Mouse (Mus musculus): ENCODE data around the gene Tbc1d2. TPM values are rescaled to one million over a fixed set of nuclear protein-coding genes. Genes with fewer than 3 reads are reported as not detected.
"Not testable (repeated sequence)": the region's sequence is repeated elsewhere in the genome, so short reads cannot be mapped to it uniquely, and the experiment has no call there.

Gene Tbc1d2
- total RNA-seq, 2 experiments from 2014 or later = 0.39 to 0.59 TPM

DNA sequence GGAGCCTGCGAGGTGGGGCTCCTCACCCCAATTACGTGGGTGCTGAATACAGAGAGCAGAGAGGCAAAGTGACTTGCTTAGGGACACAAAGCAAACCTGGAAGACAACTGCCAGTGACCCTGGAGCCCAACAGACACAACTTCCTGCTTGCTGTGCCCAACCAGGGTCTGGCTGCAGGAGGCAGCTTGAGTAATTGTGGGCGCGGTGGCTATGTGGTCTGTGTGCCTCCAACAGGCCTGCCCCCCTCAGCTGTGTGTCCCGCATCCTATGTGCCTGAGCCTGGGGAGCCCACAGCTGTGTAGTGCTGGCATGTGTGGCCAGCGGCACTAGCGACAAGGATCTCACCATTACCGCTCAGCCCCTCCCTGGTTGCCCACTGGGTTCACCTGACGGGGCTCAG lies 35.4 kb downstream of the Tbc1d2 start:
- Histone ChIP-seq H3K4me3 (no peak overlapping the region), H3K27ac (no peak overlapping the region)
- intact Hi-C loops (cut with DNase I) = loop anchor here (10.0 kb wide), 1 partner anchor 440 kb away; the partner anchor contains the start of gene Anks6
- TF ChIP-seq CTCF (IDR thresholded peaks at IDR 0.05) = no peak
- no peak for DNase-seq

DNA sequence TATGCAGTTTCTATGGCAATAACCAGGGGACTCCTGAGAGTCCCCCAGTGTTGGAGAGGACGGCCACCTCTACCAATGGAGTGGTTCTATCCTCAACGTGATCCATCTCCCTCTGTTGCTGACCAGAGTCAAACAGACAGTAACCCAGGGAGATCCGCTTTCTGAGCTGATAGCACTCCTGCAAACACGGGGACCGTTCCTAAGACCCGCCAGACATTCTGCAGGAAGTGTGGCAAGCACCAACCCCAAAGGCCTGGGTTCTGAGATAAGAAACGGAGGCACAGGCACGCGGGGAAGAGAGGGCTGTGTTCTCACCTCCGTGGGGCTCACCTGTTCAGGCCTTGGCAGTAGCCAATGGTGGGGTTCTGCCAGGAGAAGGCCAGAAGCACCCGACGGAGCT lies 36.4 kb downstream of the Tbc1d2 start:
- no peak overlapping the region for H3K27ac ChIP-seq
- intact Hi-C loops (cut with DNase I) = loop anchor here (10.0 kb wide), 1 partner anchor 441 kb away; the partner anchor contains the start of gene Anks6
- H3K4me3 ChIP-seq = no peak overlapping the region
- TF ChIP-seq CTCF (IDR thresholded peaks at IDR 0.05) = no peak
- DNase-seq = no peak

DNA sequence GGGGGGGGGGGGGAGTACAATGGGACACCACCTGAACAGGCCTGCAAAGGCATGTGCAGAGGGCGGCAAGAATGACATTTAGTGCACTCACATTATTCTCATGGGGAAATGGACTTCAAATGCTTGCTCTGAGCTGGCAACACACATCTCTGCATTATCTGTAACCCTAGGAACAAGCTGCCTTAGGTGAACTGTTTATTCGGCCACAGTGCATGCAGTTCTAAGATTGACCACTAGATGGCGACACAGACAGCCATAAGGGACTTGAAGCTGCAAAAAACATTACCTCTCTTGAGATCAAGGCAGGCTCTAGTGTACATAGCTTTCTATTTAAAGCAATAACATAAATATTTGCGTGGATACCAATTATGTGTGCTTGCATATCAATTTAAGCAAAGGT lies 38.8 kb downstream of the Tbc1d2 start:
- intact Hi-C loops (cut with DNase I) = loop anchor here (1.0 to 10.0 kb wide), 2 partner anchors 46 to 444 kb away; partner anchors contain the start of gene Anks6
- DNase-seq = peak; percentile 80
- Histone ChIP-seq H3K27ac (no peak overlapping the region), H3K4me3 (no peak overlapping the region)
- no peak; the same call in 1 of the 2 replicates for TF ChIP-seq CTCF (IDR thresholded peaks at IDR 0.05)

DNA sequence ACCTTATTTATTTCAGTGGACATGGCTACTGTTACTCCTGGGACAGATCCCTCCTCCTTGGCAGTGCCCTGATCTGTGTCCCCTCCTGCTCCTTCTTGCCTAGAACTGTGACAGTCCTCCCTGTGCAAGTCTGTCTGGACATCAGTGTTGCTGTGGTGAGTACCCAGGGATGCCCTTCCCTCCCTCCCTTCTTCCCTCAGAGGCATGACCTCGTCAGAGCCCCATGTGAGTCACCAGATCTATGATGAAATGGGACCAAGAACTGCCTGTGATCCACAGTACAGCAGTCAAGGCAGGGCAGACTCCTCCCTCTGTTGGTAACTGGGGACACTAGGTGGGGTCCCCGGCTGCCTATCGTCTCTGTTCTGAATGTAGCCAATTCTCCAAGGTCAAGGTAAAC lies 42.4 kb downstream of the Tbc1d2 start:
- no peak for TF ChIP-seq CTCF (IDR thresholded peaks at IDR 0.05)
- Histone ChIP-seq H3K27ac (no peak overlapping the region), H3K4me3 (no peak overlapping the region)
- DNase-seq = no peak
- intact Hi-C loops (cut with DNase I) = no loop called here

- DNase-seq = no peak
- TF ChIP-seq CTCF (IDR thresholded peaks at IDR 0.05) = no peak
- intact Hi-C loops (cut with DNase I) = no loop called here
- H3K4me3 ChIP-seq = no peak overlapping the region
- no peak overlapping the region for H3K27ac ChIP-seq
Measured at GRCm38 (mm10) chr4:46605451-46605850, 44.6 kb downstream of the Tbc1d2 start.

DNA sequence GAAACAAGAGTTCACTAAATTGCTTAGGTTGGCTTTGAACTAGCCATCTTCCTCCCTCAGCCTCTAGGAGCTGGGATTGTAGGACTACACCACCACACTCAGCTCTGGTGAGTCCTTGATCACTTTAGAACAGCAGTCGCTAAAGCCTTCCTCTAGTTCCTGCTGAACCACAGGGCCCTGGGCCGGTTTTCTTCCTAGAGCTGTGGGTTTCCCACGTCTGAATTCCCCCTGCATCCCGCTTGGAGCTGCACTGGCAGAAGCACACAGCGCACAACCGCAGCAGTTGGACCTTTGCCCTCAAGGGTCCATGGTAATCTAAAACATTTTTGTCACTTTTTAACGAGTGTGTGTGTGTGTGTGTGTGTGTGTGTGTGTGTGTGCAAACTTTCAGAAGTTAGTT lies 47.3 kb downstream of the Tbc1d2 start:
- no peak for TF ChIP-seq CTCF (IDR thresholded peaks at IDR 0.05)
- Histone ChIP-seq H3K27ac (no peak overlapping the region), H3K4me3 (no peak overlapping the region)
- DNase-seq = peak; percentile 13
- intact Hi-C loops (cut with DNase I) = no loop called here

DNA sequence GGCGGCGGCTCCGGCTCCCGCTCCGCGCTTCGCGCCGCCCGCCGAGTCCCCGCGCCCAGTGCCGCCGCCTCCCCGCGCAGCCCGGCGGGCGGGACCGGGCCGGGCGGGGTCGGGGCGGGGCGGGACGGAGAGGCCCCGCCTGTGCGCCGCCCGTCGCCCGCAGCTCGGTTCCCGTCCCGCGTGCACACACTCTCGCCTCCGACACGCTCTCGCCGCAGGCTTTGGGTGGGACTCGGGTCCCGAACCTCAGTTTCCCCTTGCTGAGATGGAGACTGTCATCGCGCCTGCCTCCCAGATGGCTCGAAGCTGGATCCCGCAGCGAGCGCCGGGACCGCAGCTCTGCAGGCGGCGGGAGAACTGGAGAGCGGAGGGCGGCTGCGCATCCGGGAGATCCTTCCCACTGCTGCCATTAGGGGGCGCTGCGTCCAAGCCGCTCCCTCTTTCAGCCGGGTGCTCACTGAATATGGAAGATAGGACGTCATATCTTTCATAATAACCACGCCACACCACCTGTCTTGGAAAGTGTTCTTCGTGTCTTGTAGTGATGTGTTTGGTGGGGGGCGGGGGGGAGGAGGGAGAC lies 48.1 kb downstream of the Tbc1d2 start, which contains the start of gene Coro2a:
Gene Coro2a (minus strand): TSS at position 359 of the 580 bp plus-strand sequence.
- peak within 1 kb of the TSS; percentile 82 for H3K4me3 ChIP-seq
- peak; percentile 85 for DNase-seq
- intact Hi-C loops (cut with DNase I) = no loop called here
- H3K27ac ChIP-seq = peak within 1 kb of the TSS; percentile 43; the same call in 1 of the 2 replicates
- peak; percentile 92 for TF ChIP-seq CTCF (IDR thresholded peaks at IDR 0.05)

GRCm38 (mm10) chr4:46601258-46601843 lies 48.7 kb downstream of the Tbc1d2 start:
- intact Hi-C loops (cut with DNase I) = no loop called here
- H3K4me3 ChIP-seq = peak overlapping the region; percentile 82
- TF ChIP-seq CTCF (IDR thresholded peaks at IDR 0.05) = no peak
- no peak overlapping the region for H3K27ac ChIP-seq
- peak; percentile 28 for DNase-seq

DNA sequence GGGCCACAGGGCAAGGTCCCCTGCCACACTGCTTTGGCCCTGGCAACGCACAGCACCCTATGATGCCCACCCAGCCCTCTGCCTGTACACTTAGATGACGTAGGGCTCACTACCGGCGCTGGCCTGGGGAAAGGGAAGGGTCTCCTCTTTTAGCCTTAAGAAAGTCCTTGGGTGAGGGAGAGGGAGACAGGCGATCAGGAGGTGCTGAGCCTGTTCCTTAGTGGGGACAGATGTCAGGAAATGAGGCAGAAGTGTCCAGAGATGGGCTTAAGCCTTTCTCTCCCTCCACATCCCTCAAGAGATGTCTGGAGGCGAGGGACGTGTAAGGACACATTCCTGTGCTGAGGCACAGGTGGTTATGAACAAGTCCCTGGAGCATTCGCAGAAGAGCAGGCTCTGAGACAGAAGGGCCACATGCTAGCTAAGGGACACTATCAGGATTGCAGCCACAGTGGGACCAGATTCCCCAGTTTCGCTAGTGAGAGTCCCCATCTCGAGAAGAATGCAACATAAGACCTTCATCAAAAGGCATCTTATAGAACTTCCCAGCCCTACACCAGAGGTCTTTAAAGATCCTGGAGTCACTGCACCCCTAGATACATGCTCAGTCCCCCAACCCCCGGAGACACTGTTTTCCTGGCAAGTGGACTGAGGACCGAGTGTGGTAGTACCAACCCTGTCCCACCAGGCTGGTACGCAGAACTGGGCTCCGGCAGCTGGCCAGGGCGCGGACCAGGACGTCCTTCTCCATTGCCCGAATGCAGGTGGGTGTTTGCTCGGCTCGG lies 49.3 kb downstream of the Tbc1d2 start:
- Histone ChIP-seq H3K27ac (no peak overlapping the region), H3K4me3 (peak overlapping the region; percentile 82)
- DNase-seq = peak; percentile 10
- intact Hi-C loops (cut with DNase I) = no loop called here
- TF ChIP-seq CTCF (IDR thresholded peaks at IDR 0.05) = no peak

DNA sequence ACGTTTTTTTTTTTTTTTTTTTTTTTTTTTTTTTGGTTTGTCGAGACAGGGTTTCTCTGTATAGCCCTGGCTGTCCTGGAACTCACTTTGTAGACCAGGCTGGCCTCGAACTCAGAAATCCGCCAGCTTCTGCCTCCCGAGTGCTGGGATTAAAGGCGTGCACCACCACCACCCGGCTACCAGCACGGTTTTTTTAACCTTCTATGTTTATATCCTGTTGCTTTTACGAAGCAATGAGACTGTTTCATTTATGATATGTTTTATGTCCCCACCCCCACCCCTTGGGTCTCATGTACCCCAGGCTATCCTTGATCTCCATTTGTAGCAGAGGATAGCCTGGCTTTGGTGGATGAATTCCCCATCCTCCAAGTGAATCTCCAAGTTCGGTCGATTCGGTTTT lies 50.4 kb downstream of the Tbc1d2 start:
- intact Hi-C loops (cut with DNase I); H3K27ac ChIP-seq; H3K4me3 ChIP-seq; DNase-seq: not testable (repeated sequence)

DNA sequence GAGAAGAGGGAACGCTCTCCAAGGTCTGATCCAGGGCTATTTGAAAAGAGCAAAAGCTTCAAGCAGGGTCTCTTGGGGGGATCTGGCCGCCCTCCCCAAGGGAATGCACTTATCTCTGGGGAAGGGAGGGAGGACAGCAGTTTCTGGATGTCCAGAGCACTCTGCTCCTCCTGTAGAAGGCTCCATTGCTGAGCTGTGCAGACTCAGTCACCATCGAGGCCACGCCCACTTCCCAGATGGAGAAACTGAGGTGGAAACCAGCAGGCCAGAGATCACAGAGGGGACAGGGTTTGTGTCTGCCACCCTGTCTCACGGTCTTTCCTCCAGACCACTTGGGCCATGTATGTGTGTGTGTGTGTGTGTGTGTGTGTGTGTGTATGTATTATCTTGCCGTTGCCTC lies 51.0 kb downstream of the Tbc1d2 start:
- H3K27ac ChIP-seq = no peak overlapping the region
- DNase-seq = peak; percentile 10
- no peak for TF ChIP-seq CTCF (IDR thresholded peaks at IDR 0.05)
- H3K4me3 ChIP-seq = no peak overlapping the region
- intact Hi-C loops (cut with DNase I) = no loop called here

DNA sequence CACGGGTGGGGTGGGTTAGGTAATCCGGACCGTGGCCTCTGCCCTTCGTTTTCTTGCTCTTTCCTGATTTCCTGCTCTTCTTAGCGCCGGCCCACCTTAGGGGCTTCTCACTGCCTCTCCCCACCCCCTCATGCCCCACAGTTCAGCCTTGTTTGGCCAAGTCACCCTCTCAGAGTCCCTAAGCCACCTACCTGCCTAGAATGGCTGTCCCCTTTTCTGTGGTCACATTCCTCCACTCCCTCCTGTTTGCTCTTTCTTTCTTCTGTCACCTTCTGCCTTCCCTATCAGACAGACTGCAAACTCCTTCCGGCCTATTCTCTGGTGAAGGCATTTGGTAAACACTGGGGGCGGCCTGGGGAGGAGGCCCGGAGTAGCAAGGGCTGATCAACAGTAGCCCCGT lies 51.9 kb downstream of the Tbc1d2 start:
- no peak for DNase-seq
- intact Hi-C loops (cut with DNase I) = no loop called here

More for the DNA sequence above, 51.9 kb downstream of the Tbc1d2 start:
- no peak for TF ChIP-seq CTCF (IDR thresholded peaks at IDR 0.05)
- Histone ChIP-seq H3K27ac (no peak overlapping the region), H3K4me3 (no peak overlapping the region)
